Mouse (Mus musculus) liver, adult 2 months (tissue): ENCODE data around the gene Marveld3.

ENCODE experiments used
- CTCF ChIP-seq: fragments of 200-500 bp; IDR thresholded peaks from 2 replicates; pipeline ENCODE4 v1.5.1; 2011; ENCODE audit warnings: low read depth, low read length, control low read depth
- POLR2A ChIP-seq: fragments of 200-500 bp; IDR thresholded peaks from 2 replicates; pipeline ENCODE4 v1.6.1; 2011; ENCODE audit warnings: low read length, control low read depth; ENCODE audit not compliant: insufficient read depth; ENCODE audit errors: extremely low read depth

DNA sequence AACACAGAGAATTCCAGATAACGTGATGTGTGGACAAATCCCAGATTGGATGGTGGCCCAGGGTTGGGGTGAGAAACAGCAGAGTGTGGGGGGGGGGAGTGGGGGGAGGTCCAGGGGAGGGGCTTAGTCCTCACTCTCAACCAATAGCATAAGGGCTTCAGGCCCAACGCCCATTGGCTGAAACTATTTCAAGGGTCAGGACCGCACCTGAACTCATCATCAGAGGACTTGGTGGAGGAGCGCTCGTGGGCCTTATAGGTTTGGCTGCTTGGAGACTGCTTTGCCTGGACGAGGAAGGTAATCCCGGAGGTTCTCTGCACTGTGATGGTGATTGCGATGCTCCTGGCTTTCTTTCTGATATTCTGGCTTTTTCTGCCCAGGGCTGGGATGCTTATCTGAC lies 28.2 kb upstream of the Marveld3 start, which contains the start of gene Tat:
- TF ChIP-seq CTCF (no peak), POLR2A (peak; percentile 99)
